9 mouse cellular contexts compared by ENCODE assay signal in genomic region chr10:116713456-116713855, GRCm38 (mm10).
A peak's percentile ranks its signal among the peaks of the same experiment; 100 is the strongest.
DNase-seq lines count a peak whose midpoint lies in the region; TF ChIP-seq lines count a peak whose summit lies in the region.
"Had no signal": no experiment of that assay in that cellular context is flagged by ENCODE, and none has a peak within 500 bp of the region (broad histone marks: within the 10 kb centered on the region; RNA-seq: fewer than 3 reads in every experiment).

No protein-coding gene starts in this region.

- WGBS in heart, adult 2 months: 15% methylated on average over 11 of the region's 11 CpGs
- 57% methylated on average over 11 of the region's 11 CpGs for WGBS in heart, embryonic 10.5 days

- TF ChIP-seq EP300 in heart, adult 2 months (IDR thresholded peaks at IDR 0.05; ENCODE audit: insufficient read depth, low read depth, low read length): peak; percentile 33; the same call in 1 of the 2 replicates

- H3K9me3 ChIP-seq in heart, embryonic 10.5 days: no peaks in the 10 kb centered on the region

- TF ChIP-seq POLR2A in heart, adult 2 months (IDR thresholded peaks at IDR 0.05; ENCODE audit: insufficient read depth, low read depth, low read length): no peak

- H3K4me1 ChIP-seq in heart, adult 2 months (ENCODE audit: control insufficient read depth, insufficient read depth, low read length): peaks cover 11% of the 10 kb centered on the region
- no peaks in the 10 kb centered on the region for H3K4me1 ChIP-seq in heart, embryonic 10.5 days

- intact Hi-C loops in heart, adult 2 months (cut with DNase I): loop anchor here (1.0 kb wide), 2 partner anchors 37 to 58 kb away; no protein-coding TSS in a partner anchor
- intact Hi-C loops in heart, postnatal 14 days (cut with DNase I): loop anchor here (2.0 kb wide), 1 partner anchor 37 kb away; no protein-coding TSS in a partner anchor

- no peak for TF ChIP-seq CTCF in heart, adult 2 months (IDR thresholded peaks at IDR 0.05)

- H3K36me3 ChIP-seq in heart, adult 2 months (ENCODE audit: control insufficient read depth, insufficient read depth, low read length): no peaks in the 10 kb centered on the region
- no peaks in the 10 kb centered on the region for H3K36me3 ChIP-seq in heart, embryonic 10.5 days

- 0 out of 2 replicates have a peak overlapping the region, but pooled peaks have one; percentile 7 for H3K4me3 ChIP-seq in heart, adult 2 months
- no peak overlapping the region for H3K4me3 ChIP-seq in heart, embryonic 10.5 days

- H3K27me3 ChIP-seq in heart, adult 2 months (ENCODE audit: control insufficient read depth, insufficient read depth, low read length): no peaks in the 10 kb centered on the region
- H3K27me3 ChIP-seq in heart, embryonic 10.5 days (ENCODE audit: insufficient read depth, poor library complexity, severe bottlenecking): no peaks in the 10 kb centered on the region

- no peaks in the 10 kb centered on the region for H3K79me2 ChIP-seq in heart, adult 2 months (replicated peaks; ENCODE audit: control insufficient read depth, insufficient read depth, low read length)

- H3K27ac ChIP-seq in heart, adult 2 months: peak overlapping the region; percentile 68
- no peak overlapping the region for H3K27ac ChIP-seq in heart, embryonic 10.5 days

- H3K9ac ChIP-seq in heart, adult 2 months (ENCODE audit: low read depth, low read length): no peak overlapping the region

- peak; percentile 82 to 87 for DNase-seq in heart, adult 2 months
- no peak for DNase-seq in heart, embryonic 10.5 days (ENCODE audit: low spot score)
- DNase-seq in cerebellum, adult 8-10 months: peak; percentile 73
- peak; percentile 82 to 84 for DNase-seq in heart, postnatal 14 days
- DNase-seq in lung, postnatal 36 days: peak; percentile 38
- DNase-seq in right cerebral cortex, postnatal 4 days: no peak
- no peak for DNase-seq in left cerebral cortex, adult 18-20 months (ENCODE audit: low spot score in 2 of 2)
- DNase-seq in embryo, embryonic 9.5 days (ENCODE audit: extremely low spot score): no peak
- DNase-seq: thymus, adult 2 months had no signal

Comparison
In these comparisons a context has a peak if more than half of its experiments do, and no peak if none do; other contexts are left out.
1. DNase-seq: peak in heart, adult 2 months (2 of 2), cerebellum, adult 8-10 months (single experiment), heart, postnatal 14 days (2 of 2) and lung, postnatal 36 days (single experiment); none in heart, embryonic 10.5 days (single experiment), right cerebral cortex, postnatal 4 days (single experiment), left cerebral cortex, adult 18-20 months (0 of 2) and embryo, embryonic 9.5 days (single experiment).